ENCODE assay signal across 28 mouse cellular contexts in genomic region chrX:140887193-140887592, GRCm38 (mm10). TPM values are rescaled to one million over a fixed set of nuclear protein-coding genes. Genes with fewer than 3 reads are reported as not detected.
A peak's percentile ranks its signal among the peaks of the same experiment; 100 is the strongest.
DNase-seq lines count a peak whose midpoint lies in the region; ATAC-seq and TF ChIP-seq lines count a peak whose summit lies in the region.
"Had no signal": no experiment of that assay in that cellular context is flagged by ENCODE, and none has a peak within 500 bp of the region (broad histone marks: within the 10 kb centered on the region; RNA-seq: fewer than 3 reads in every experiment).

No protein-coding gene starts in this region.

- no peaks in the 10 kb centered on the region for H3K27me3 ChIP-seq in testis, adult 2 months (ENCODE audit: control insufficient read depth, insufficient read depth, low read length)
- H3K27me3 ChIP-seq in CH12.LX (replicated peaks), result no peaks in the 10 kb centered on the region
- no peaks in the 10 kb centered on the region for H3K27me3 ChIP-seq in liver, postnatal 0 days (ENCODE audit: insufficient read depth, low read length)

- in situ Hi-C loops in CH12.LX (cut with MboI; ENCODE audit: low pct_ligation_motif_present, low pct_unique_long_range_greater_than_20kb, low sequenced_read_pairs), result no loop called here

- no peaks in the 10 kb centered on the region for H3K9me3 ChIP-seq in CH12.LX (replicated peaks; ENCODE audit: low read length)
- no peaks in the 10 kb centered on the region for H3K9me3 ChIP-seq in liver, postnatal 0 days (ENCODE audit: low read length)
- H3K9me3 ChIP-seq: G1E had no signal

- H3K4me1 ChIP-seq in testis, adult 2 months (ENCODE audit: control insufficient read depth, insufficient read depth, low read length), result no peaks in the 10 kb centered on the region
- peaks cover 15 to 24% of the 10 kb centered on the region in 2 experiments; a peak in 3 of 4 replicates for H3K4me1 ChIP-seq in CH12.LX (ENCODE audit: control insufficient read depth in 1 of 2, insufficient read depth in 2 of 2)
- H3K4me1 ChIP-seq in liver, postnatal 0 days (ENCODE audit: insufficient read depth), result no peaks in the 10 kb centered on the region

- dilution Hi-C loops in CH12.LX (cut with MboI; ENCODE audit: extremely low pct_ligation_motif_present, extremely low pct_unique_long_range_greater_than_20kb, low sequenced_read_pairs), result no loop called here

- no peak for TF ChIP-seq RAD21 in CH12.LX (IDR thresholded peaks at IDR 0.05; ENCODE audit: low read depth, low read length)

- no peak overlapping the region for H3K9ac ChIP-seq in CH12.LX (ENCODE audit: insufficient read depth, low read depth)
- H3K9ac ChIP-seq in liver, postnatal 0 days (replicated peaks), result no peak overlapping the region

- DNase-seq in testis, postnatal 14 days (ENCODE audit: low spot score), result no peak
- DNase-seq in A20 (ENCODE audit: low read depth, low spot score) (peak; percentile 50), CH12.LX (ENCODE audit: extremely low read depth) (peak; percentile 47)
- no peak for DNase-seq in liver, postnatal 0 days
- DNase-seq: adrenal gland, adult 2 months; adrenal gland, adult 8-10 months; adrenal gland, postnatal 10 days; adrenal gland, postnatal 14 days; adrenal gland, postnatal 25 days; adrenal gland, postnatal 36 days; B cell, adult 2 months; cerebellum, adult 11 months; cerebellum, adult 11-12 months; cerebellum, adult 18-20 months; cerebellum, adult 2 months; cerebellum, adult 8-10 months had no signal

- H3K4me3 ChIP-seq in testis, adult 2 months (ENCODE audit: control insufficient read depth, low read depth, low read length), result no peak overlapping the region
- H3K4me3 ChIP-seq in CH12.LX (replicated peaks in 1 of 3; ENCODE audit: low read depth in 2 of 3, low read length in 2 of 3, poor library complexity in 1 of 3), result no peak overlapping the region
- H3K4me3 ChIP-seq in liver, postnatal 0 days (ENCODE audit: low read depth, low read length), result no peak overlapping the region

- ATAC-seq in frontal cortex, adult (ENCODE audit: low TSS enrichment), result no peak
- no peak for ATAC-seq in liver, postnatal 0 days
- ATAC-seq: activated CD4-positive, CD25-positive, alpha-beta regulatory T cell, adult 4 months; CD4-positive, CD25-positive, alpha-beta regulatory T cell, adult 4 months; Patski had no signal

- H3K36me3 ChIP-seq in testis, adult 2 months (ENCODE audit: control insufficient read depth, insufficient read depth, low read length), result no peaks in the 10 kb centered on the region
- H3K36me3 ChIP-seq in CH12.LX (replicated peaks in 1 of 2; ENCODE audit: control insufficient read depth in 1 of 2, insufficient read depth in 1 of 2, low read length in 1 of 2), result no peaks in the 10 kb centered on the region
- H3K36me3 ChIP-seq in liver, postnatal 0 days (replicated peaks; ENCODE audit: insufficient read depth, low read length), result no peaks in the 10 kb centered on the region
- H3K36me3 ChIP-seq: G1E had no signal

- no peak for TF ChIP-seq CTCF in testis, adult 2 months (IDR thresholded peaks at IDR 0.05; ENCODE audit: control insufficient read depth, insufficient read depth, insufficient replicate concordance, low read depth, low read length)
- TF ChIP-seq CTCF in CH12.LX (conservative IDR thresholded peaks at IDR 0.05 in 1 of 2, IDR thresholded peaks at IDR 0.05 in 1 of 2; ENCODE audit: low read depth in 2 of 2, low read length in 2 of 2), result no peak
- no peak for TF ChIP-seq CTCF in liver, postnatal 0 days (IDR thresholded peaks at IDR 0.05; ENCODE audit: low read depth)

- peak overlapping the region; percentile 61 for H3K4me2 ChIP-seq in CH12.LX (ENCODE audit: insufficient read depth, low read depth, poor library complexity, severe bottlenecking)
- no peak overlapping the region for H3K4me2 ChIP-seq in liver, postnatal 0 days (ENCODE audit: low read depth, low read length)

- WGBS in liver, postnatal 0 days (ENCODE audit: insufficient replicate concordance), result 75% methylated on average over 2 of the region's 2 CpGs

- peak overlapping the region; percentile 8; the same call in 1 of the 2 replicates for H3K27ac ChIP-seq in testis, adult 2 months (ENCODE audit: control insufficient read depth, insufficient read depth, low read depth, low read length)
- peak overlapping the region; percentile 92 for H3K27ac ChIP-seq in CH12.LX (ENCODE audit: insufficient read depth, low read depth)
- H3K27ac ChIP-seq in liver, postnatal 0 days (ENCODE audit: low read depth), result no peak overlapping the region

- TF ChIP-seq POLR2A in testis, adult 2 months (IDR thresholded peaks at IDR 0.05; ENCODE audit: control insufficient read depth, low read depth, low read length), result no peak
- no peak for TF ChIP-seq POLR2A in CH12.LX (IDR thresholded peaks at IDR 0.05; ENCODE audit: low read depth, low read length)

- H3K79me2 ChIP-seq in CH12.LX (replicated peaks; ENCODE audit: control insufficient read depth, extremely low read depth, insufficient read depth, poor library complexity, severe bottlenecking), result no peaks in the 10 kb centered on the region

- TF ChIP-seq EP300 in CH12.LX (IDR thresholded peaks at IDR 0.05; ENCODE audit: low read length), result peak; percentile 81
- no peak for TF ChIP-seq EP300 in liver, postnatal 0 days (IDR thresholded peaks at IDR 0.05; ENCODE audit: low read depth)

TF ChIP-seq in CH12.LX, 34 proteins besides CTCF, POLR2A, EP300 and RAD21:
- peak; percentile 56; the same call in 1 of the 2 replicates for TF ChIP-seq ETS1 (conservative IDR thresholded peaks at IDR 0.05; ENCODE audit: low read depth, low read length)
- TF ChIP-seq USF1 (IDR thresholded peaks at IDR 0.05; ENCODE audit: low read depth, low read length), result no peak
- peak; percentile 56 for TF ChIP-seq JUND (conservative IDR thresholded peaks at IDR 0.05; ENCODE audit: low read depth, low read length)
- peak; percentile 95 for TF ChIP-seq ZNF384 (IDR thresholded peaks at IDR 0.05; ENCODE audit: low read depth, low read length)
- no peak for TF ChIP-seq SIN3A (IDR thresholded peaks at IDR 0.05; ENCODE audit: low read length)
- 0 out of 2 replicates have a peak, but pooled peaks have one; percentile 69 for TF ChIP-seq MYC (IDR thresholded peaks at IDR 0.05; ENCODE audit: low read depth, low read length)
- no peak for TF ChIP-seq KAT2A (IDR thresholded peaks at IDR 0.05; ENCODE audit: insufficient replicate concordance, low read length)
- TF ChIP-seq BHLHE40 (IDR thresholded peaks at IDR 0.05; ENCODE audit: low read depth, low read length), result peak; percentile 41; the same call in 1 of the 2 replicates
- TF ChIP-seq ZMIZ1 (IDR thresholded peaks at IDR 0.05; ENCODE audit: low read depth, low read length), result no peak
- no peak for TF ChIP-seq ZC3H11A (IDR thresholded peaks at IDR 0.05; ENCODE audit: low read depth, low read length)
- TF ChIP-seq MAFK (IDR thresholded peaks at IDR 0.05; ENCODE audit: insufficient replicate concordance, low read length), result no peak
- no peak for TF ChIP-seq MAX (IDR thresholded peaks at IDR 0.05; ENCODE audit: low read length)
- TF ChIP-seq NRF1 (IDR thresholded peaks at IDR 0.05; ENCODE audit: low read depth, low read length), result no peak
- no peak for TF ChIP-seq HCFC1 (IDR thresholded peaks at IDR 0.05; ENCODE audit: low read depth, low read length)
- no peak for TF ChIP-seq TBP (conservative IDR thresholded peaks at IDR 0.05; ENCODE audit: low read depth, low read length)
- no peak for TF ChIP-seq GABPA (IDR thresholded peaks at IDR 0.05; ENCODE audit: insufficient replicate concordance, low read depth, low read length)
- no peak for TF ChIP-seq UBTF (IDR thresholded peaks at IDR 0.05; ENCODE audit: low read depth, low read length)
- TF ChIP-seq NELFE (IDR thresholded peaks at IDR 0.05; ENCODE audit: low read depth, low read length), result no peak
- no peak; the same call in 1 of the 2 replicates for TF ChIP-seq MEF2A (IDR thresholded peaks at IDR 0.05; ENCODE audit: borderline replicate concordance, low read depth, low read length)
- no peak for TF ChIP-seq CHD2 (IDR thresholded peaks at IDR 0.05; ENCODE audit: low read length)
- no peak for TF ChIP-seq CHD1 (IDR thresholded peaks at IDR 0.05; ENCODE audit: low read depth, low read length)
- TF ChIP-seq IRF4 (IDR thresholded peaks at IDR 0.05; ENCODE audit: low read depth, low read length), result peak; percentile 92
- TF ChIP-seq PAX5 (IDR thresholded peaks at IDR 0.05; ENCODE audit: low read length), result no peak
- no peak for TF ChIP-seq SMC3 (IDR thresholded peaks at IDR 0.05; ENCODE audit: low read depth, low read length)
- no peak for TF ChIP-seq ZKSCAN1 (IDR thresholded peaks at IDR 0.05; ENCODE audit: borderline replicate concordance, low read depth, low read length)
- no peak for TF ChIP-seq POLR2AphosphoS2 (IDR thresholded peaks at IDR 0.05; ENCODE audit: low read depth, low read length)
- no peak for TF ChIP-seq MXI1 (IDR thresholded peaks at IDR 0.05; ENCODE audit: low read depth, low read length)
- TF ChIP-seq RCOR1 (conservative IDR thresholded peaks at IDR 0.05; ENCODE audit: low read depth, low read length), result 0 out of 2 replicates have a peak, but pooled peaks have one; percentile 24
- no peak for TF ChIP-seq E2F4 (IDR thresholded peaks at IDR 0.05; ENCODE audit: insufficient replicate concordance, low read depth, low read length)
- no peak for TF ChIP-seq ELF1 (IDR thresholded peaks at IDR 0.05; ENCODE audit: low read depth, low read length)
- TF ChIP-seq USF2 (conservative IDR thresholded peaks at IDR 0.05; ENCODE audit: low read depth, low read length), result no peak
- TF ChIP-seq JUN (IDR thresholded peaks at IDR 0.05; ENCODE audit: insufficient read depth, low read depth, low read length), result peak; percentile 56
- TF ChIP-seq TCF12 (IDR thresholded peaks at IDR 0.05; ENCODE audit: low read depth, low read length), result peak; percentile 10; the same call in 1 of the 2 replicates
- TF ChIP-seq MAZ (IDR thresholded peaks at IDR 0.05; ENCODE audit: low read depth, low read length), result 0 out of 2 replicates have a peak, but pooled peaks have one; percentile 45

RNA-seq across cellular contexts. Expression of gene Vsig1, which starts 20.2 kb away (rescaled TPM):
- polyA plus RNA-seq in testis, adult 2 months (2012; rRNA removed), result 81.9 and 105 TPM in 2 replicates
- total RNA-seq in CH12.LX (2012; rRNA removed) (3.7 and 4.8 TPM in 2 replicates), CH12.LX (2014; rRNA removed) (0.38 and 0.55 TPM in 2 replicates)
- polyA plus RNA-seq in CH12.LX (2012; ENCODE audit: insufficient read length, low read depth), result 0.50 and 0.56 TPM in 2 replicates
- polyA plus RNA-seq in liver, postnatal 0 days (2015; fragmentation: Nextera tagmentation; extraction: Ambion mirVana), result not detected in 2 replicates
- total RNA-seq: adrenal gland, adult 18-20 months; adrenal gland, adult 2 months; adrenal gland, adult 8-10 months; adrenal gland, postnatal 10 days; adrenal gland, postnatal 14 days; adrenal gland, postnatal 25 days; adrenal gland, postnatal 36 days; adrenal gland, postnatal 4 days; ES-E14; G1E; MEL had no signal
- polyA plus RNA-seq: activated CD4-positive, CD25-positive, alpha-beta regulatory T cell, adult 4 months; adrenal gland, adult 2 months; brain, embryonic 14.5 days; C2C12; CD4-positive, CD25-positive, alpha-beta regulatory T cell, adult 4 months; G1E; Patski had no signal

Comparison
In these comparisons a context has a peak if more than half of its experiments do, and no peak if none do; other contexts are left out.
1. DNase-seq: peak in A20 (single experiment) and CH12.LX (single experiment); none in testis, postnatal 14 days (single experiment) and liver, postnatal 0 days (single experiment).
2. RNA of gene Vsig1, which starts 20.2 kb away (polyA plus RNA-seq): 81.9 to 105 TPM in testis, adult 2 months; 0.50 to 0.56 TPM in CH12.LX and not detected in liver, postnatal 0 days; every median in the first group is over 10 times any median in the second.